Mouse (Mus musculus): ENCODE results near the gene Rasgrf2.
A peak's percentile ranks its signal among the peaks of the same experiment; 100 is the strongest.

The Rasgrf2 gene

DNA sequence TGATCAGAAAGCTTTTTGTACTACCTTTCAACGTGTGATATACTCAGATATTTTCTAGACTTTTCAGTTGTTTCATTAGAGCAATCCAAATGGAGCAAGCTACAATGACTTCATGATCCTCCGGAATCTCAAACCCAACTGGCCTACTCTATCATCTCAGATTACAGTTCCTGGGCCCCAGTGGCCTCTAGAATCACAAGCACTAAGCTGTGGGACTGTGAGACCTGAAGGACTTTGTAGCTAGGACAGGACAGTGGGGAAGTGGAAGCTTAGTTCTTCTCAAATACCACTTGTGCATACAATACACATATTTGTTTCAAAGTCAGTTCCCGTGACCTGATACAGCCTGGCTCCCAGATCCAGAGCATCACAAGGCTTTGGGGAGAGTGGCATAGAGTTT, 253.5 kb downstream of the Rasgrf2 start:
- DNase-seq, result no peak

DNA sequence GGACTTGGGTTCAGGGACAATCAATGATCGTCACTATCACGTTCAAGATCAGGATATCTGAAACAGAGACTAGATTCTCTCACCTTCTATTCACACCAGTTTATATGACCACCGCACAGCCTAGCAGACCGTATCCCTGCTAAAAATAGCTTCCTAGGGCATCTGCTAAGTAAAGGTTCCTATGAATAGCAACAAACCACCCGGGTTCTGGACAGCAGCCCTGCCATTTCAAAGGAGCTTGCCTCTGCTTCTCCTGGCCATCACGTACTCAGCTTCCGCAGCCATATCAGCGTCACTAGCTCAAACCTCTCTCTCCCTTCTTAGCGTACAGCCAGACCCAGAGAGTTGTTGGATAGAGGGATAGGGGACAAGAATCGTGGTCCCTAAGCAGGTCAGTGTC, 254.1 kb downstream of the Rasgrf2 start:
- DNase-seq, result no peak

DNA sequence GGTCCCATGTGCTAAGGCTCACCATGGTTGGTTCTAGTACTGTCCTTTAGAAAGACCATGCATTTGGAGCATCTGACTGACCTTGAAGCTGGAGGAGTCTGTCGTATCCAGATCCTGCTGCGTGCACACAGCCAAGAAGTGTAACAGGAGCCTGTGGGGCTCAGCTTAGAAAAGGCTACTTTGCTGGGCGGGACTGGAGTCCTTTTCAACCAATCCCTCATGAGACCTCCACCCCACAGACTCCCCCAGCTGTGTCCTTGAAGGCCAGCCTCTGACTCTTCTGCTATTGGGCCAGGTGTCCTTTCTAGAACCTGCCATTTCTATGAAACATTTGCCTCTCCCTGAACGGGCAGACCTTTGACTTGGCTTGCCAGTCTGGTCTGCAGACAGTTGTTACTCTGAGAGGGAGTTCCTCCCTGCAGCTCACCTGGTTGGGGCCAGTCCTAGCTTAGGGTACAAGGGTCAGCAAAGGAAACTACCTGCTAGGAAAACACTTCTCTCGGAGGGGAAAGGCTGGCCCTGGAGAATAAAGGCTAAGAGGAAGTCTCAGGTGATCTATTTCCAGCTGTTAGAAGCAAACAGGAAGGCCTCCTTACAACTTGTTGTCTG, 254.6 kb downstream of the Rasgrf2 start, which contains the start of gene Ckmt2:
Ckmt2 (minus strand) TSS at position 145 of the 609 bp plus-strand sequence.
- peak in 1 of 2 experiments; percentile 11 for DNase-seq

DNA sequence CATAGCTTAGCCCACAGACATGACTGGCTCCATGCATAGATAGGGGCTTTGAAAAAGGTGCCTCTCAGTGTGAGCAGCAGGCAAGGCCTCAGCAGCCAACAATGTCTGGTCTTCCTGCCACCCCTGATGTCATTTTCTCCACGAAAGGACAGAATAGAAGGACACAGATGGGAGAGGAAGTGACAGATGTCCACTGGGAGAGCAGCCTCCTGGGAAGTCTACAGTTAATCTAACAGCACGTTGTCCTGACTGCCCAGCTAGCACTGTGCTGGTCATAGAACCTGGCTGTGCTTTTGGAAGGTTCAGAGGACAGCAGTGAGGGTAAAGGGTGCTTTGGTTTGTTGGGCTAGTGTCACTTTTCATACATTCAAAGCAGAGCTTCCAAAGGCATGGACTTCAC, 255.9 kb downstream of the Rasgrf2 start:
- DNase-seq, result no peak

DNA sequence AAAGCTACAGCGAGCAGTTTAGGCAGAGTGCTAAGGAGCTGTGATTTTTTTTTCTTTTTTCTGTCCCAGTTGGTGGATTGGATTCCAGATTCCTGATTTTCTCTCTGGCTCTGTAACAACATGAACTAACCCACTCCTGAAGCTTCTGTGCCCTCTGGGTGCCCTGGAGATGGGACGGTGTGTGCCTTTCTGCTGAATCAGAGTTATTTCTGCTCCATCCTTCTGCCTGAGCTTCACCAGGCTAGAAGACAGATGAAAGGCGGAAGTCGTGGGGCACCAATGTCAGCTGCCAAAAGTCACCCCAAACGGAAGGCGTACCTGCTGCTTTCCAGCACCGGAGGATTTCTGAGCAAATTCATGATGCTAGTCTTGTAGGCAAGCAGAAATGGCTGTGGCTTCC, 256.9 kb downstream of the Rasgrf2 start:
- DNase-seq, result no peak

- DNase-seq, result no peak
These were observed 257.6 kb downstream of the Rasgrf2 start for GRCm38 (mm10) chr13:91873734-91874329.

- DNase-seq, result no peak
These were observed 262.9 kb downstream of the Rasgrf2 start for GRCm38 (mm10) chr13:91868577-91868976.

DNA sequence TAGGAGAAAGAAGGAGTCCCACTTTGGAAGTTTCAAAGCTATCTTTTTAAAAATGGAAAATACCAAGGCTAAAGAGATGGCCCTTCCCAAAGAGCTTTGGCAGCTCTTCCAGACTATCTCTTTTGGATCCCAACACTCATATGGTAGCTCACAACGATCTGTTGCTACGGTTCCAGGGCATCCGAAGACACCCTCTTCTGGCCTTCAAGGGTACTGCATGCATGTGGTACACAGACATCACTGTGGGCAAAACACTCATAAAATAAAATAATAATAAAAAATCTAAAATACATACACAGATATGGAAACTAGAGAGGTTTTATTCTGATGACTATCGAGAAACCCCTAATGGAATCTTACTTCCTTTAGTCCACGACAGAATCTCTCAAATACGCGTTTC, 272.6 kb downstream of the Rasgrf2 start:
- DNase-seq, result peak; percentile 11 to 19

DNA sequence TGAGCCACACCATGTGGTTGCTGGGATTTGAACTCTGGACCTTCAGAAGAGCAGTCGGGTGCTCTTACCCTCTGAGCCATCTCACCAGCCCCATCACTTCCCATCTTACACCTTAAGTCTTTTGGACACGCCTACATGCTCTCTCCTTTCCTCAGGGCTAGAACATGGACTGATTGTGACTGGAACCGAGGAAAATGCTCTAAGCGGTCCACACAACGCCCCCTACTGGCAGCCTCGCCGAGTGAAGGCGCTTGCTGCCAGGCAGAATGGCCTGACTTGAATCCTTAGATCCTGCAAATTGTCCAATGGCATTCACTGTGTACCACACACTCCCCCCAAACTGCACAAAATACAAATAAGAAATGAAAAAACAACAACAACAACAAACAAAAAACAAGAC, 274.0 kb downstream of the Rasgrf2 start:
- no peak for DNase-seq

DNA sequence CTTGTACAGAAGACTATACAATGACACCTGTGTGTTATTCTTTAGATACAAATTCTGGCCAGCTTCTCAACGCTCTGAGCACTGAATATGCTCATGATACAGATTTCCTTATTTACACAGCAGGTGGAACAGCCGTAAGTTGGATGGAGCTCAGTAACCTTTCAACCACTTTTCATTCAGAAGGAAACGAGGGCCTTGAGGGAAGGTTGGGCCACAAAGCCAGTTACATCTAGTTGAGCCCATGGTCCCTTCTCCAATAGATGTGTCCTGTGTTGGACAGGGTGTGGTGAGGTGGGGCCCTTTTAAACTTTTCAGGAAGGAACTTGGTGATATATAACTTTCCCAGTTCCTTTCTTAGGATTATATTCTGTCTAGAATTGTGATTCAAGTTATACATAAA, 277.0 kb downstream of the Rasgrf2 start:
- no peak for DNase-seq
